Mouse (Mus musculus): ENCODE results near the gene Cbarp. TPM values are rescaled to one million over a fixed set of nuclear protein-coding genes. Genes with fewer than 3 reads are reported as not detected.

Gene Cbarp
- total RNA-seq (2021), result 1 to 10 TPM; 3.9 to 4.9 TPM
- 3.0 and 4.3 TPM in 2 replicates for polyA plus RNA-seq (2012; rRNA removed)
- long read RNA-seq, partial matches to known transcripts, result 0 of 3 reads
- long read RNA-seq, other reads (novel, unspliced or antisense), result 2 of 3 reads

GRCm38 (mm10) chr10:80140666-80141035 lies at the start of gene Cbarp:
Gene Cbarp (minus strand): TSS chr10:80140835.
- TF ChIP-seq EP300 (IDR thresholded peaks at IDR 0.05; ENCODE audit: insufficient read depth, low read depth, low read length) (no peak), CTCF (IDR thresholded peaks at IDR 0.05) (no peak), POLR2A (IDR thresholded peaks at IDR 0.05; ENCODE audit: insufficient read depth, low read depth, low read length) (no peak)
- Histone ChIP-seq H3K27ac (peak within 1 kb of the TSS; percentile 95), H3K27me3 (ENCODE audit: control insufficient read depth, insufficient read depth, low read length) (no peaks in the 10 kb centered on the region; the same call in 1 of the 2 replicates), H3K36me3 (ENCODE audit: control insufficient read depth, insufficient read depth, low read length) (no peaks in the 10 kb centered on the region), H3K4me3 (peak within 1 kb of the TSS; percentile 47), H3K79me2 (replicated peaks; ENCODE audit: control insufficient read depth, insufficient read depth, low read length) (peaks cover 4% of the 10 kb centered on the region), H3K9ac (ENCODE audit: low read depth, low read length) (peak within 1 kb of the TSS; percentile 76), H3K4me1 (ENCODE audit: control insufficient read depth, insufficient read depth, low read length) (peaks cover 8% of the 10 kb centered on the region)
- intact Hi-C loops (cut with DNase I), result loop anchor here (1.0 to 5.0 kb wide), 4 partner anchors 24 to 213 kb away; partner anchors contain the start of genes Arid3a, Tmem259 and Wdr18
- WGBS, result 69% methylated on average over 10 of the region's 10 CpGs
- no peak for DNase-seq

GRCm38 (mm10) chr10:80189999-80190398 lies 49.4 kb upstream of the Cbarp start:
- Histone ChIP-seq H3K4me1 (ENCODE audit: control insufficient read depth, insufficient read depth, low read length) (no peaks in the 10 kb centered on the region), H3K4me3 (peak overlapping the region; percentile 44), H3K27me3 (ENCODE audit: control insufficient read depth, insufficient read depth, low read length) (0 out of 2 replicates have a peak, but pooled peaks cover 1% of the 10 kb centered on the region), H3K9ac (ENCODE audit: low read depth, low read length) (no peak overlapping the region), H3K27ac (no peak overlapping the region), H3K36me3 (ENCODE audit: control insufficient read depth, insufficient read depth, low read length) (no peaks in the 10 kb centered on the region), H3K79me2 (replicated peaks; ENCODE audit: control insufficient read depth, insufficient read depth, low read length) (no peaks in the 10 kb centered on the region)
- WGBS, result 12% methylated on average over 21 of the region's 21 CpGs
- DNase-seq, result no peak
- TF ChIP-seq EP300 (IDR thresholded peaks at IDR 0.05; ENCODE audit: insufficient read depth, low read depth, low read length) (no peak), POLR2A (IDR thresholded peaks at IDR 0.05; ENCODE audit: insufficient read depth, low read depth, low read length) (no peak), CTCF (IDR thresholded peaks at IDR 0.05) (no peak)
- intact Hi-C loops (cut with DNase I), result no loop called here

GRCm38 (mm10) chr10:80188453-80189024 lies 47.9 kb upstream of the Cbarp start:
- intact Hi-C loops (cut with DNase I), result no loop called here
- Histone ChIP-seq H3K79me2 (replicated peaks; ENCODE audit: control insufficient read depth, insufficient read depth, low read length) (no peaks in the 10 kb centered on the region), H3K9ac (ENCODE audit: low read depth, low read length) (no peak overlapping the region), H3K4me3 (no peak overlapping the region), H3K27ac (no peak overlapping the region), H3K4me1 (ENCODE audit: control insufficient read depth, insufficient read depth, low read length) (no peaks in the 10 kb centered on the region), H3K36me3 (ENCODE audit: control insufficient read depth, insufficient read depth, low read length) (no peaks in the 10 kb centered on the region), H3K27me3 (ENCODE audit: control insufficient read depth, insufficient read depth, low read length) (0 out of 2 replicates have a peak, but pooled peaks cover 1% of the 10 kb centered on the region)
- no peak for DNase-seq
- WGBS, result 87% methylated on average over 15 of the region's 15 CpGs
- TF ChIP-seq POLR2A (IDR thresholded peaks at IDR 0.05; ENCODE audit: insufficient read depth, low read depth, low read length), result no peak
- TF ChIP-seq EP300 (IDR thresholded peaks at IDR 0.05; ENCODE audit: insufficient read depth, low read depth, low read length), result no peak
- no peak for TF ChIP-seq CTCF (IDR thresholded peaks at IDR 0.05)

- intact Hi-C loops (cut with DNase I), result no loop called here
- DNase-seq, result no peak
- Histone ChIP-seq H3K4me3 (no peak overlapping the region), H3K27me3 (ENCODE audit: control insufficient read depth, insufficient read depth, low read length) (0 out of 2 replicates have a peak, but pooled peaks cover 1% of the 10 kb centered on the region), H3K9ac (ENCODE audit: low read depth, low read length) (no peak overlapping the region), H3K4me1 (ENCODE audit: control insufficient read depth, insufficient read depth, low read length) (no peaks in the 10 kb centered on the region), H3K27ac (no peak overlapping the region), H3K36me3 (ENCODE audit: control insufficient read depth, insufficient read depth, low read length) (no peaks in the 10 kb centered on the region), H3K79me2 (replicated peaks; ENCODE audit: control insufficient read depth, insufficient read depth, low read length) (no peaks in the 10 kb centered on the region)
- WGBS, result 94% methylated on average over 10 of the region's 10 CpGs
- TF ChIP-seq EP300 (IDR thresholded peaks at IDR 0.05; ENCODE audit: insufficient read depth, low read depth, low read length) (no peak), POLR2A (IDR thresholded peaks at IDR 0.05; ENCODE audit: insufficient read depth, low read depth, low read length) (no peak), CTCF (IDR thresholded peaks at IDR 0.05) (no peak)
Measured at GRCm38 (mm10) chr10:80187739-80188138, 47.1 kb upstream of the Cbarp start.

- Histone ChIP-seq H3K4me1 (ENCODE audit: control insufficient read depth, insufficient read depth, low read length) (no peaks in the 10 kb centered on the region), H3K79me2 (replicated peaks; ENCODE audit: control insufficient read depth, insufficient read depth, low read length) (no peaks in the 10 kb centered on the region), H3K9ac (ENCODE audit: low read depth, low read length) (no peak overlapping the region), H3K4me3 (no peak overlapping the region), H3K27ac (no peak overlapping the region), H3K36me3 (ENCODE audit: control insufficient read depth, insufficient read depth, low read length) (no peaks in the 10 kb centered on the region), H3K27me3 (ENCODE audit: control insufficient read depth, insufficient read depth, low read length) (0 out of 2 replicates have a peak, but pooled peaks cover 1% of the 10 kb centered on the region)
- DNase-seq, result no peak
- intact Hi-C loops (cut with DNase I), result no loop called here
- no peak for TF ChIP-seq EP300 (IDR thresholded peaks at IDR 0.05; ENCODE audit: insufficient read depth, low read depth, low read length)
- no peak for TF ChIP-seq POLR2A (IDR thresholded peaks at IDR 0.05; ENCODE audit: insufficient read depth, low read depth, low read length)
- TF ChIP-seq CTCF (IDR thresholded peaks at IDR 0.05), result no peak
- WGBS, result 50% methylated on average over 27 of the region's 27 CpGs
Measured at GRCm38 (mm10) chr10:80186649-80187048, 46.0 kb upstream of the Cbarp start.

- intact Hi-C loops (cut with DNase I), result no loop called here
- Histone ChIP-seq H3K27me3 (ENCODE audit: control insufficient read depth, insufficient read depth, low read length) (0 out of 2 replicates have a peak, but pooled peaks cover 1% of the 10 kb centered on the region), H3K4me3 (no peak overlapping the region), H3K4me1 (ENCODE audit: control insufficient read depth, insufficient read depth, low read length) (no peaks in the 10 kb centered on the region), H3K9ac (ENCODE audit: low read depth, low read length) (no peak overlapping the region), H3K79me2 (replicated peaks; ENCODE audit: control insufficient read depth, insufficient read depth, low read length) (no peaks in the 10 kb centered on the region), H3K27ac (no peak overlapping the region), H3K36me3 (ENCODE audit: control insufficient read depth, insufficient read depth, low read length) (no peaks in the 10 kb centered on the region)
- 88% methylated on average over 7 of the region's 7 CpGs for WGBS
- DNase-seq, result no peak
- no peak for TF ChIP-seq POLR2A (IDR thresholded peaks at IDR 0.05; ENCODE audit: insufficient read depth, low read depth, low read length)
Measured at GRCm38 (mm10) chr10:80182547-80182946, 41.9 kb upstream of the Cbarp start.

Data from heart, adult 2 months (tissue).